Mouse (Mus musculus) layer of hippocampus, adult 2 months (tissue): Measurements from ENCODE around the gene Med27. TPM values are rescaled to one million over a fixed set of nuclear protein-coding genes. Genes with fewer than 3 reads are reported as not detected.

Experiments used
- DNase-seq, 2 experiments: peaks; one replicate each; pipeline ENCODE4 v3.0.0; 2022; ENCODE audit warnings: low spot score in 2 of 2
- H3K27ac ChIP-seq: fragments of 200-600 bp; 2 replicates; pipeline ENCODE4 v1.8.1; 2022
- H3K4me3 ChIP-seq: fragments of 200-600 bp; 2 replicates; pipeline ENCODE4 v1.8.1; 2022; ENCODE audit warnings: mild to moderate bottlenecking
- CTCF ChIP-seq: fragments of 200-600 bp; conservative IDR thresholded peaks from 2 replicates; pipeline ENCODE4 v1.8.1; 2022; ENCODE audit warnings: antibody characterized with exemption, mild to moderate bottlenecking, moderate library complexity
- long read RNA-seq, 2 experiments: library from polyadenylated mRNA; stranded (forward); transcript quantifications; one replicate each; pipeline ENCODE4 v2.0.0; 2021; ENCODE audit warnings: borderline mapping rate in 2 of 2
- total RNA-seq, 2 experiments: library from RNA; stranded (reverse); gene quantifications; 2 replicates each; pipeline ENCODE4 v1.2.3; 2021

Med27 gene
- 10 to 100 TPM; 45.3 to 45.5 TPM for total RNA-seq
- long read RNA-seq, experiment 1, transcript Med27-201 (8 exons, 1,254 nt) = major isoform, 26 of 34 reads
- long read RNA-seq, experiment 1, partial matches to known transcripts = 6 of 34 reads
- long read RNA-seq, experiment 1, other reads (novel, unspliced or antisense) = 2 of 34 reads
- long read RNA-seq, experiment 2, transcript Med27-201 (8 exons, 1,254 nt) = major isoform, 21 of 27 reads
- long read RNA-seq, experiment 2, partial matches to known transcripts = 3 of 27 reads
- long read RNA-seq, experiment 2, other reads (novel, unspliced or antisense) = 3 of 27 reads

DNA sequence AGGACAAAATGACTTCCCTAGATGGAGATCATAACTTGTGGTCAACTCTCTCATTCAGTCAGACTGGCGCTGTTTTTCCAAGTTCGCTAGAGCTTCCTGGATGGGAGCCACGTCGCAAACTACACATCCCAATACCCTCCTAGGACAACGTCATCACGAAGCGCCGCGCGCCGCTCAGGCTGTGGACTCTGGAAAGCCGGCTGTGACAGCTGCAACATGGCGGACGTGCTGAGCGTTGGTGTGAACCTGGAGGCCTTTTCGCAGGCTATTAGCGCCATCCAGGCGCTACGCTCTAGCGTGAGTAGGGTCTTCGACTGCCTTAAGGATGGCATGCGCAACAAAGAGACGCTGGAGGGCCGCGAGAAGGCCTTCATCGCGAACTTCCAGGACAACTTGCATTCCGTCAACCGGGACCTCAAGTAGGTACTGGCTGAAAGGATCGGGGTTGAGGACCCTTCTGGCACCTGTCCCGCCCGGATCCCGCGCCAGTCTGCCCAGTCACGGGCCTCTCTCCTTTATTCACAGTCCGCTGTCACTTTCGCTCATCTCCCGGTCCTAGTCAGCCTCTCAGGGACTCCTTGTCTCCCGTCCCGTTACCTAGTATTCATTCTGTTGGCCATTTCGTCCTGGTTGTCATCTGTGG is at the start of gene Med27:
Med27 (plus strand) TSS at position 191 of the 643 bp plus-strand sequence.
- H3K4me3 ChIP-seq = peak within 1 kb of the TSS; percentile 94
- peak within 1 kb of the TSS; percentile 89 for H3K27ac ChIP-seq
- DNase-seq = peak; percentile 97
- TF ChIP-seq CTCF = peak; percentile 39

DNA sequence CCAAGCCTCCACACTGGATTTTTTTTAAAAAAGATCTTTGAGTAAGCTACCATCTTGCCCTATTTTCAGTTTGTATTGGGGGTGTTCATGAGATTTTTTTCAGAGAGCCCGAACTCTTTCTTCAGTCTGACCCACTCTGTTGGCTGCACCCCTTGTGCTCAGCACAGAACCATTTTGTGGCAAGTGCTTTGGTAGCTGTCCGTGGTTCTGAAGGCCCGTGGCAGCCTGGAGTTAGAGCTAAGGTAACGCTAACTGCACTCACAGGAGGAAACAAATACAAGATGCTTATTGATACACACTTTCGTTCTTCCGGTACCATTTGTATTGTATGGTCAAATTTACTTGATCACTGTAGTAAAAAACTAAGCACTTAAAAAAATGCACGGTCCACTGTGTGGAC is 36.7 kb upstream of the Med27 start:
- no peak overlapping the region for H3K4me3 ChIP-seq
- no peak for DNase-seq

DNA sequence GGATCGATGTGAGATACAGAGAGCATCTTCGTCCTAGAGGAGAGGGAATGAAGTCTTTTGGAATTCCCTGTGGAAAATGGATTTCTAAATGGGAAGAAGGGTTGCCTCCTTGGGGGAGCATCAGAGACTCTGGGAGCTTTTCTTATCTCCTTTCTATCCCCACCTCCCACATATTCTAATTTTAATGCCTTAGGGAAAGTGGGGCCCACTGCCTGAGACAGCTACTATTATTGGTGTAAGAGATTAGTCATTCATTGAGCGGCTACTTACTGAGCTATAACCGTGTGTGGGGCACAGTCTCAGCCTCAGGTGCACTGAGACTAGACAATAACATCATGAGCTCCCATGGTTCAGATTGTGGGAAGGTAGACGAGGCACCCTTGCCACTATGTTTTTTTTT is 34.6 kb upstream of the Med27 start:
- DNase-seq = no peak
- no peak for TF ChIP-seq CTCF
- H3K27ac ChIP-seq = no peak overlapping the region
- no peak overlapping the region for H3K4me3 ChIP-seq

More for the DNA sequence above, 36.7 kb upstream of the Med27 start:
- no peak for TF ChIP-seq CTCF
- no peak overlapping the region for H3K27ac ChIP-seq

DNA sequence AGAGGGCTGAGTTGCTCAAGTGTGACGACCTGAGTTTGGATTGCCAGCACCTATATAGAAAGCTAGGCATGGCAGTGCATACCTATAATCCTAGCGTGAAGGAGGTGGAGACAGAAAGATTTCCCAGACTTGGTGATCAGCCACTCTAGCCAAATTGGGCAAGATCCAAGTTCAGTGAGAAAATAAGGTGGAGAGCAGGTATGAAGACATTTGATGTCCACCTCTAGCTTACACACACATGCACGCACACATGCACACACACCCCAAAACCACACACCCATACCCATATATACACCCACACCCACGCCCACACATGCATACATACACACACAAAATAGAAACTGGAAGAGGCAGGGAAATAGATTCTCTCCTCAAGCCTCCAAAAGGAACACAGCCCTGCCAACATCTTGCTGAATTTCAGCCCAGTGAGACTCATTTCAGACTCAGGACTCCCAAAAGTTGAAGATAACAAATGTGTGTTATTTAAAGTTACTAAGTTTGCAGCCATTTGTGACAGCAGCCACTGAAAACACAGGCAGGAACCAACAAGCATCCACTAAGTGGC is 28.6 kb upstream of the Med27 start:
- TF ChIP-seq CTCF = no peak
- Histone ChIP-seq H3K4me3 (no peak overlapping the region), H3K27ac (no peak overlapping the region)
- no peak for DNase-seq

DNA sequence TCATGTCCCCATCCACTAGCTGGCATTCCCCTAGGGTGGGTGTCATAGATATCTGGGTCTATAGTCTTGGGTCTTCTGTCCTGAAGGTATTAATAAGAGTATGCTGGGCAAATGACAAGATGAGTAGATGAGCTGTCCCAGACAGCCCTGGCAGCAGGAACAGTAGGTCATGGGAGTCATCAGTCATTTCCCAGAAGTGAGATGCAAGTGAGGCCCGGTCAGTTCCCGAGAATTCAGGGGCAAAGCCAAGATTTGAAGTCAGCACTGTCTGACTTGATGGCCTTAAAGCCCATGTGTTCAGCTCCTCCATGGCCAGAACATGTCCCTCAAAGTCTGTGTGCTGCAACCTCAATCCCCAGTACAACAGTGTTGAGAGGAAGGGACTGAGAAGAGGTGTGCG is 28.0 kb upstream of the Med27 start:
- DNase-seq = no peak
- TF ChIP-seq CTCF = no peak
- Histone ChIP-seq H3K4me3 (no peak overlapping the region), H3K27ac (no peak overlapping the region)

DNA sequence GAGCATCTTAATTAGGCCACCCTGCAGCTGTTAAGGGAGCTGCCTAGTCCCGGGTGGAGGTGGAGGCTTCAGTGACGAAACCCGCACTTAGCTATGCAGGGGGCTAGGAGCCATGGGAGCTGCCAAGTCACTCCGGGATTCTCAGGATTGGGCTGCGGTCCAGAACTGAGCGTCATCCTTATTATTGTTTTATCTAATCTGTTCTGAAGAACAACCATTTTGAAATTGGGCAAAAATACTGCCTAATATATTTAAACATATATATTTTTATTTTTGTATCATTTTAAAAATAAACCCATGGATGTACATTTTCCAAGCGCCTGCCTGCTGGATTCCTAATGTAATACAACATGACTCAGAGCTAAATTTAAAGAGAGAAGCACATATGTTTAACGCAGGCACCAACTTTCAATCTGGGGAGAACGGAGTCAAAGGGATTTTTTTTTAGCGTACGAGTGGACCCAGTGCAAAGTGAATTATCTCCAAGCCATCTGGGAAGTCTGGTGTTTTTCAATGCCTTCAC is 26.3 kb upstream of the Med27 start:
- peak; percentile 46 to 65 for DNase-seq
- Histone ChIP-seq H3K27ac (peak overlapping the region; percentile 75), H3K4me3 (peak overlapping the region; percentile 36)
- no peak for TF ChIP-seq CTCF

DNA sequence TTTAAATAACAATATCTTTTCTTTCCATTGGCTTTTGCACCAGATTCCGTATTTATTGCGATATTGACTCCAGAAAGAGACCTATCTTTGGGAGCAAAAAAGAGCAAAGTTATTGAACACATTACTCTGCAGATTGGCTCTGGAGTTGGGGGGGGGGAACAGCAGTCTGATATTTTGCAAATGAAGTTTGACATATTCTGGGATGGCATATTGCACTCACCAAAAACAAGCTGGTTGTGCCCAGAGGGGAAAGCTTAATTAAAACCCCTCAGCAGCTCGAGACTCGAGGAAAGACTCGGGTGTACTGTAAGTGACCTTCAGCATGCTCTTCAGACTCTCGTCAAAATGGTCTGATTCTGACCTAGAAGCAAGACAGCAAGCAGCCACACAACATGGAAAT is 25.8 kb upstream of the Med27 start:
- Histone ChIP-seq H3K27ac (peak overlapping the region; percentile 75), H3K4me3 (no peak overlapping the region; the same call in 1 of the 2 replicates)
- peak; percentile 20 to 22 for DNase-seq
- no peak for TF ChIP-seq CTCF

DNA sequence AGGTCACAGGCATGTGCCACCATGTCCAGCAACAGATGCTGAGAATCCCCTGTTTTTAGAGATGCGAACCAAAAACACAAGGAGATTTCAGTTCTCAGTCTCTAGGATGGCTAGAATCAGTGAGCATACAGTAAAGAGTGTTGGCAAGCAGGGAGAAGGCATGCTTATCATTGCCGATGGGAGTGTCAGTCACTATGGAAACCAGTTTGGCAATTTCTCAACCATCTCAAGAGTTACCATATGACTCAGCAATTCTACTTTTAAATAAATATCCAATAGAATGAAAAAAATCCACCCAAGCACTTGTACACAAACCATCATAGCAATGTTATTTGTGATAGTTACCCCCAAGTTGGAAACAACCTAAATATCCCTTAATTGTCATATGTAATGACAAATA is 22.2 kb upstream of the Med27 start:
- H3K4me3 ChIP-seq = no peak overlapping the region
- no peak for TF ChIP-seq CTCF
- H3K27ac ChIP-seq = no peak overlapping the region
- peak; percentile 32 to 56 for DNase-seq

DNA sequence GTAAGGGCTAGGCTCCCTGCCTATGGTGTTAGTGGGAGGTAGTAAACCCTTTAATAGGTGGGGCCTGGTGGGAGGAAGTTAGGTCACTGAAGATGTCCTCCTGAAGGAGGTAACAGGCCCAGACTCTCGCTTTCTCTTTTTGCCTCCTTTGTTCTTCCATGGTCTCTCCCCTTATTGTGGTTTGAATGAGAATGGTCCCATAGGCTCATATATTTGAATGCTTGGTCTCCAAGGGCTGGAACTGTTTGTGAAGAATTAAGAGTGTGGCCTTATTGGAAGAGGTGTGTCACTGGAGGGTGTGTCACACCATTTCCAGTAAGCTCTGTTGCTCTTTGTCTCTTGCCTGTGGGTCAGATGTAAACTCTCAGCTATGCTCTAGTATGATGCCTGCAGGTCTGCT is 16.1 kb upstream of the Med27 start:
- H3K27ac ChIP-seq = no peak overlapping the region
- H3K4me3 ChIP-seq = no peak overlapping the region
- no peak for DNase-seq
- TF ChIP-seq CTCF = no peak

DNA sequence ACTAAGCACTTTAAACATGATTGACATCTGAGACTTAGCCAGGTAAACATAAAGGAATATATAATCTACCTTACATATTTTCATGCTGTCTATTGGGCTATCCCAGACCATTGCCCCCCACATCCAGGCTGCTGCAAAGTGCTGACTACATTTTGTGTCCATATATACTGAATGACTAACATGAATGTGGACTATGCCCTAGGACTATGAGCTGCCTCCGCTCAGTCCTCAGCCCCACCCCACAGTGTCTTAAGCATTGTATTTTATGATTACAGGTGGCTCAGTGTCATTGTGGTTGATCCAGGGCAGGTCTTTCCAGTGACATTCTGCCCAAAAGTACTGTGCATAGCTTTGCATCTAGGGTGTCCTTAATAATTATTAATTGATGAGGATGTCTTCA is 8.2 kb upstream of the Med27 start:
- TF ChIP-seq CTCF = no peak
- Histone ChIP-seq H3K4me3 (no peak overlapping the region), H3K27ac (no peak overlapping the region)
- DNase-seq = no peak

DNA sequence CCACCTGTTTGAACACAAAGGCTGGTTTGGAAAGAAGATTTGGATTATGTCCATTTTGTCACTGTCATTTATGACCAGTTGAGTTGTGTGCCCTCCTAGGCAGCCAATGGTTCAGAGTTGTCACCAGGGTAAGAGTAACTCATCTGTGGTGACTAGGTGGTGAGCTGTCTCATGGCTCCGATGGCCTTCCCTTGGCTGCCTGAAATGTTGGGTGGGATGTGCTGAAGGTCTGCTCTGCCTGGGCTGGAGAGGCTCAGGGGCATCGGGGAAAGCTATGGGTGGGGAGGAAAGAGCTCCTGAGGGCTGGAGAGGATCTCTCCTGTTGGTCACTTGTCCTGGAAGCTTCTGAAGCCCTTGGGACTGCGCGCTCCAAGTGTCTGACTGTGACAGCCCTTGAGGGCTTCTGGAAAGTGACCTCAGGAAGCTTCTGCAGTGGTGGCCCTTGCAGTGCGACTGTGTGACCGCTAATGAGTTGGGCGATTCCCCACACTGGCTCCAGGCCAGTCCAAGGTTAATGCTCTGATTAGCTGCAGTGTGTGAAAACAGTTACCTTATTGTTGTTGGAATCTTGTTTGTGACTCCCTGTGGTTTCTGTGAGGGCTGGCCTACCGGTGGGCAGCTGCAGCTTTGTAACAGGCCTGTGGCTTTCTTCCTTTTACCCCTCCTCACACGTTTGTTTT is 12.2 kb downstream of the Med27 start:
- no peak overlapping the region for H3K27ac ChIP-seq
- H3K4me3 ChIP-seq = no peak overlapping the region
- no peak for TF ChIP-seq CTCF
- DNase-seq = no peak

DNA sequence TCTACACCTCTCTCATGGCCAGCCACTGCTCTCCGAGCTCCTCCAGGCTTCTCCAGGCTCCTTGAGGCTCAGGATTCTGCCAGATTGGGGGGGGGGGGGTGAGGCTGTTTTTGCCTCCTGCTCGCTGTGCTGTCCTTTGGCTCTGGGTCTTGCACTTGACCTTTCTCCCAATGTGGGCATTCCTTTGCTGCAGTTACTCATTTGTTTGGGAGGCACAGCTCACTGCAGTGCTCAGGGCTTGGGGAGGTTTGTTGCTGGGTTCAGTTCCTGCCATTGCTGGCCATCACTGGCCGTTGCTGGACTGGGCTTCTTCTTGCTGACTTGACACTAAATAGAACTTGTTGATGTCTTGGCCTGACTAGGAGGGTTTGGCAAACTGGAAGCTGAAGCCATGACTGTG is 14.3 kb downstream of the Med27 start:
- Histone ChIP-seq H3K27ac (no peak overlapping the region), H3K4me3 (no peak overlapping the region)
- no peak for DNase-seq

More for the DNA sequence above, 14.3 kb downstream of the Med27 start:
- no peak for TF ChIP-seq CTCF
